Mouse (Mus musculus): ENCODE measurements around the gene Phex. TPM values are rescaled to one million over a fixed set of nuclear protein-coding genes. Genes with fewer than 3 reads are reported as not detected.

Phex gene
- polyA plus RNA-seq, 1 experiment from 2014 or later: 0.10 TPM

GRCm38 (mm10) chrX:157305852-157306232 lies 109.3 kb downstream of the Phex start:
- Histone ChIP-seq H3K27me3 (replicated peaks; ENCODE audit: control insufficient read depth, insufficient read depth, low read length) (no peaks in the 10 kb centered on the region), H3K4me3 (ENCODE audit: low read depth, low read length) (no peak overlapping the region), H3K9ac (ENCODE audit: low read depth, low read length) (no peak overlapping the region), H3K9me3 (ENCODE audit: control insufficient read depth, low read length) (no peaks in the 10 kb centered on the region), H3K4me1 (replicated peaks; ENCODE audit: control insufficient read depth, insufficient read depth, low read length) (no peaks in the 10 kb centered on the region), H3K36me3 (ENCODE audit: control insufficient read depth, insufficient read depth, low read length) (no peaks in the 10 kb centered on the region), H3K27ac (ENCODE audit: low read depth, low read length) (no peak overlapping the region), H3K4me2 (no peak overlapping the region)
- 80% methylated on average over 5 of the region's 5 CpGs for WGBS
- DNase-seq (ENCODE audit: low spot score) (no peak), ATAC-seq (replicated peaks; ENCODE audit: low FRiP score) (no peak)

GRCm38 (mm10) chrX:157305193-157305851 lies 109.8 kb downstream of the Phex start:
- Histone ChIP-seq H3K27ac (ENCODE audit: low read depth, low read length) (no peak overlapping the region), H3K4me1 (replicated peaks; ENCODE audit: control insufficient read depth, insufficient read depth, low read length) (no peaks in the 10 kb centered on the region), H3K9me3 (ENCODE audit: control insufficient read depth, low read length) (no peaks in the 10 kb centered on the region), H3K36me3 (ENCODE audit: control insufficient read depth, insufficient read depth, low read length) (no peaks in the 10 kb centered on the region), H3K4me3 (ENCODE audit: low read depth, low read length) (no peak overlapping the region), H3K9ac (ENCODE audit: low read depth, low read length) (no peak overlapping the region), H3K27me3 (replicated peaks; ENCODE audit: control insufficient read depth, insufficient read depth, low read length) (no peaks in the 10 kb centered on the region), H3K4me2 (no peak overlapping the region)
- ATAC-seq (replicated peaks; ENCODE audit: low FRiP score): no peak
- WGBS: 39% methylated on average over 6 of the region's 6 CpGs
- DNase-seq (ENCODE audit: low spot score): no peak

DNA sequence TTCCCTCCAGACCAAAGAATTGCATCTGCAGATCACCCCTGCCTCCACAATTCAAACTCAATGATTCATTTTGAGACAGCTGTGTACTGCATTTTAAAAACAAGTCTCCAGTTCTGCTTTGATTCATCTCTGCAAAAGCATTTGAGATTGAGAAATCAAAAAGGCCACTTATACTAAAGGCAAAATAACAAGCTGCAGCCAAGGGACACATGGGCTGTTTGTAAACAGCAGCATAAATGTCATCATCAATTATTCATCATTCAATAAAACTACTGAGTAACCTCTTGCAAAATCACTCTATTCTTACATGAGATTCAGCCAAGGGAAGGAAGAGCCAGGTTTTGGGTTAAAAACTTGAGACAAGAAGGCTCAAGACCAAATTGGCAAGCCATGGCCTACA lies 122.7 kb downstream of the Phex start:
- no peaks in the 10 kb centered on the region for H3K27me3 ChIP-seq (replicated peaks; ENCODE audit: control insufficient read depth, insufficient read depth, low read length)
- no peak overlapping the region for H3K4me3 ChIP-seq (ENCODE audit: low read depth, low read length)
- DNase-seq (ENCODE audit: low spot score) (no peak), ATAC-seq (replicated peaks; ENCODE audit: low FRiP score) (no peak)
- H3K9ac ChIP-seq (ENCODE audit: low read depth, low read length): no peak overlapping the region
- H3K9me3 ChIP-seq (ENCODE audit: control insufficient read depth, low read length): no peaks in the 10 kb centered on the region
- no peaks in the 10 kb centered on the region for H3K4me1 ChIP-seq (replicated peaks; ENCODE audit: control insufficient read depth, insufficient read depth, low read length)
- H3K27ac ChIP-seq (ENCODE audit: low read depth, low read length): no peak overlapping the region
- H3K36me3 ChIP-seq (ENCODE audit: control insufficient read depth, insufficient read depth, low read length): no peaks in the 10 kb centered on the region
- H3K4me2 ChIP-seq: no peak overlapping the region

- no peaks in the 10 kb centered on the region for H3K4me1 ChIP-seq (replicated peaks; ENCODE audit: control insufficient read depth, insufficient read depth, low read length)
- no peak overlapping the region for H3K4me3 ChIP-seq (ENCODE audit: low read depth, low read length)
- H3K9me3 ChIP-seq (ENCODE audit: control insufficient read depth, low read length): no peaks in the 10 kb centered on the region
- H3K9ac ChIP-seq (ENCODE audit: low read depth, low read length): no peak overlapping the region
- H3K27me3 ChIP-seq (replicated peaks; ENCODE audit: control insufficient read depth, insufficient read depth, low read length): no peaks in the 10 kb centered on the region
- ATAC-seq (replicated peaks; ENCODE audit: low FRiP score): no peak
- no peak overlapping the region for H3K4me2 ChIP-seq
- WGBS: 61% methylated on average over 1 of the region's 1 CpGs
- no peak overlapping the region for H3K27ac ChIP-seq (ENCODE audit: low read depth, low read length)
- no peak for DNase-seq (ENCODE audit: low spot score)
- H3K36me3 ChIP-seq (ENCODE audit: control insufficient read depth, insufficient read depth, low read length): no peaks in the 10 kb centered on the region
Observed at GRCm38 (mm10) chrX:157276581-157276980, 138.5 kb downstream of the Phex start.

DNA sequence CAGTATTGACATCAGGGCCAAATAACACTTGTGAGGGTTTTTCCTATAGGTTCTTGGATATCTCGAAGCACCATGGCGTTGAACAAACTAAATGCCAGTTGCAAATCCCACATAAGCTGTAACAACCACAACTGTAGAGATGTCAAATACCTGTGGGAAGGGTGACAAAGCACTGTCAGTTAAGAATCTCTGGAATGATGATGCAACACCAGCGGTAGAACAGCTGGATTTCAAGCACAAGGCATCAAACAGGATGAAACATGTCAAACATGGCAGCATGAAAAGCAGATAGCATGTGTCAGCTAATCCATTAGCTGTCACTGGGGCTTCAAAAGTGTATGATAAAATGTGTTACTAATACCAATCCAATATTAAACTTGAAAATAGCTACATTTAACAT lies 141.8 kb downstream of the Phex start:
- Histone ChIP-seq H3K36me3 (ENCODE audit: control insufficient read depth, insufficient read depth, low read length) (no peaks in the 10 kb centered on the region), H3K9me3 (ENCODE audit: control insufficient read depth, low read length) (no peaks in the 10 kb centered on the region), H3K4me3 (ENCODE audit: low read depth, low read length) (no peak overlapping the region), H3K4me2 (no peak overlapping the region), H3K9ac (ENCODE audit: low read depth, low read length) (no peak overlapping the region), H3K27me3 (replicated peaks; ENCODE audit: control insufficient read depth, insufficient read depth, low read length) (no peaks in the 10 kb centered on the region), H3K4me1 (replicated peaks; ENCODE audit: control insufficient read depth, insufficient read depth, low read length) (no peaks in the 10 kb centered on the region), H3K27ac (ENCODE audit: low read depth, low read length) (no peak overlapping the region)
- WGBS: 71% methylated on average over 3 of the region's 3 CpGs
- no peak for DNase-seq (ENCODE audit: low spot score)
- ATAC-seq (replicated peaks; ENCODE audit: low FRiP score): no peak

DNA sequence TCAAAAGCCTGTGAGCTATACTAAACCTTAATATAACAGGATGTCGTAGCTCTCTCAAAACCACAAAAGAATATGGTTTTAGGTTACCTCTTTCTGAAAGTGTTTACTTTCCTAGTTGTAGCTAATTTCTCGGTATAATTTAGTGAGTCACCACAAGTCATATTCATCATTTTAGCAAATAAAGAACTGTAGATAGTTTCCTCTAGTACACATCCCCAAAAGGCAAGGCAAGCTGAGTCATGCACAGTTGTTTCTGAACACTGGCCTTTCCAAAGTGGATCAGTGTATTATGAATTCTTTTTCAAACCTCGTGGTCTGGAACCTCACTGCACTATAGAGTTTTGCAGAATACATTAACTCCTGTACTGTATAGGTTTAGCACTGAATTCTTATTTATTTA lies 143.5 kb downstream of the Phex start:
- no peak overlapping the region for H3K27ac ChIP-seq (ENCODE audit: low read depth, low read length)
- no peaks in the 10 kb centered on the region for H3K36me3 ChIP-seq (ENCODE audit: control insufficient read depth, insufficient read depth, low read length)
- no peaks in the 10 kb centered on the region for H3K4me1 ChIP-seq (replicated peaks; ENCODE audit: control insufficient read depth, insufficient read depth, low read length)
- H3K4me2 ChIP-seq: no peak overlapping the region
- no peak overlapping the region for H3K4me3 ChIP-seq (ENCODE audit: low read depth, low read length)
- no peaks in the 10 kb centered on the region for H3K27me3 ChIP-seq (replicated peaks; ENCODE audit: control insufficient read depth, insufficient read depth, low read length)
- DNase-seq (ENCODE audit: low spot score) (no peak), ATAC-seq (replicated peaks; ENCODE audit: low FRiP score) (no peak)
- H3K9ac ChIP-seq (ENCODE audit: low read depth, low read length): no peak overlapping the region
- no peaks in the 10 kb centered on the region for H3K9me3 ChIP-seq (ENCODE audit: control insufficient read depth, low read length)
- WGBS: 72% methylated on average over 3 of the region's 3 CpGs

- Histone ChIP-seq H3K4me2 (no peak overlapping the region), H3K27me3 (replicated peaks; ENCODE audit: control insufficient read depth, insufficient read depth, low read length) (no peaks in the 10 kb centered on the region), H3K9me3 (ENCODE audit: control insufficient read depth, low read length) (no peaks in the 10 kb centered on the region), H3K4me1 (replicated peaks; ENCODE audit: control insufficient read depth, insufficient read depth, low read length) (no peaks in the 10 kb centered on the region), H3K27ac (ENCODE audit: low read depth, low read length) (no peak overlapping the region), H3K36me3 (ENCODE audit: control insufficient read depth, insufficient read depth, low read length) (no peaks in the 10 kb centered on the region), H3K9ac (ENCODE audit: low read depth, low read length) (no peak overlapping the region), H3K4me3 (ENCODE audit: low read depth, low read length) (no peak overlapping the region)
- ATAC-seq (replicated peaks; ENCODE audit: low FRiP score): no peak
- WGBS: 72% methylated on average over 5 of the region's 5 CpGs
- DNase-seq (ENCODE audit: low spot score): no peak
Observed at GRCm38 (mm10) chrX:157269726-157270305, 145.3 kb downstream of the Phex start.

DNA sequence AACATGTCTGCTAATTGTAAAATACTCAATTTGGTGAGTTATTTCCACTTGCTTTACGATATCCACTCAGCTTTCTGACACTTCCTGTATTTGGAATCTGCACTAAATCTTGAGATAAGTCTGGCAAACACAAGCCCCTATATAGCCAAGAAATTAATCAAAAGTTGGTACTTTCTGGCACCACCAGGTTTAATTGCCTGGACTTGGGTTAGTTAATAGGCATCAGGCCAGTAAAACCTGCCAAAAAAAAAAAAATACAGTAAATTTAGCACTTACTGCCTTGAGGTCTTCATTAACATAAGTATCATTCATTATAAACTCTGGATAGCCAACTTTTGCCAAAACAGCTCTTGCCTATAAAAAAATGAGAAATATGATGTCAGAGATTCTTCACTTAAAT lies 147.0 kb downstream of the Phex start:
- H3K4me2 ChIP-seq: no peak overlapping the region
- 84% methylated on average over 1 of the region's 1 CpGs for WGBS

DNA sequence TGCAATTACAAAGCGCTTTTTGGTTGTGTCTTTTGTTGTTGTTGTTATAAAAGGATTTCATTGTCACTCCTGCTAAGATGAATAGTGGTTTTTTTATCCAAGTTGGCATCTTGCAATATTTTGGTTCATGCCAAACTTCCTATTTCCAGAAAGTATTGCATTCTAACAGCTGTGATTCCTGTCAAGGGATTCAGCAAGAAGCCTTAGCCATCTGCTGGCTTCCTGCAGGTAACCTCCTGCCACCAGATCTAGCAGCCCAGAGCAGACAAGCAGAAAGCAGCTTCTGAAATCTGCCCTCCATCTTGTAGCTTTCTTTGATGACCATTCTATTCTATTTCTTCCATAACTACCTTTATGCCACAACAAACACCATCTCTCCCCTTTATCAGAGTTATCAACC lies 212.4 kb downstream of the Phex start:
- Histone ChIP-seq H3K36me3 (ENCODE audit: control insufficient read depth, insufficient read depth, low read length) (no peaks in the 10 kb centered on the region), H3K9ac (ENCODE audit: low read depth, low read length) (no peak overlapping the region), H3K4me2 (no peak overlapping the region), H3K27me3 (replicated peaks; ENCODE audit: control insufficient read depth, insufficient read depth, low read length) (no peaks in the 10 kb centered on the region), H3K9me3 (ENCODE audit: control insufficient read depth, low read length) (no peaks in the 10 kb centered on the region), H3K4me1 (replicated peaks; ENCODE audit: control insufficient read depth, insufficient read depth, low read length) (no peaks in the 10 kb centered on the region), H3K4me3 (ENCODE audit: low read depth, low read length) (no peak overlapping the region), H3K27ac (ENCODE audit: low read depth, low read length) (no peak overlapping the region)
- 78% methylated on average over 1 of the region's 1 CpGs for WGBS
- ATAC-seq (replicated peaks; ENCODE audit: low FRiP score): no peak
- DNase-seq (ENCODE audit: low spot score): no peak

More for the DNA sequence above, 147.0 kb downstream of the Phex start:
- no peaks in the 10 kb centered on the region for H3K36me3 ChIP-seq (ENCODE audit: control insufficient read depth, insufficient read depth, low read length)
- DNase-seq (ENCODE audit: low spot score) (no peak), ATAC-seq (replicated peaks; ENCODE audit: low FRiP score) (no peak)
- H3K9ac ChIP-seq (ENCODE audit: low read depth, low read length): no peak overlapping the region
- H3K27ac ChIP-seq (ENCODE audit: low read depth, low read length): no peak overlapping the region
- H3K4me1 ChIP-seq (replicated peaks; ENCODE audit: control insufficient read depth, insufficient read depth, low read length): no peaks in the 10 kb centered on the region
- H3K9me3 ChIP-seq (ENCODE audit: control insufficient read depth, low read length): no peaks in the 10 kb centered on the region
- no peak overlapping the region for H3K4me3 ChIP-seq (ENCODE audit: low read depth, low read length)
- no peaks in the 10 kb centered on the region for H3K27me3 ChIP-seq (replicated peaks; ENCODE audit: control insufficient read depth, insufficient read depth, low read length)

All from liver, embryonic 11.5 days (tissue).